Mouse (Mus musculus) hindbrain, postnatal 0 days (tissue): ENCODE measurements around the gene Fam151b. TPM values are rescaled to one million over a fixed set of nuclear protein-coding genes. Genes with fewer than 3 reads are reported as not detected.

Experiments used
- ATAC-seq: fragments of 200-750 bp; cut with Nextera tagmentation; 2 replicates; pipeline ENCODE4 v1.8.0; 2017; ENCODE audit warnings: mild to moderate bottlenecking, moderate TSS enrichment, moderate library complexity
- DNase-seq: peaks from one replicate; pipeline ENCODE4 v3.0.0-alpha.2; 2015; ENCODE audit warnings: low spot score
- H3K27ac ChIP-seq: fragments of 300-500 bp; sonication (generic); 2 replicates; pipeline ENCODE4 v1.5.1; 2014; ENCODE audit warnings: mild to moderate bottlenecking
- H3K27me3 ChIP-seq: fragments of 300-500 bp; sonication (generic); 2 replicates; pipeline ENCODE4 v1.6.1; 2014; ENCODE audit warnings: low read length, mixed read lengths; ENCODE audit not compliant: insufficient read depth
- H3K36me3 ChIP-seq: fragments of 300-500 bp; sonication (generic); 2 replicates; pipeline ENCODE4 v1.6.1; 2014; ENCODE audit warnings: low read length, mixed read lengths; ENCODE audit not compliant: insufficient read depth
- H3K4me1 ChIP-seq: fragments of 300-500 bp; sonication (generic); 2 replicates; pipeline ENCODE4 v1.6.1; 2014; ENCODE audit warnings: antibody characterized with exemption, low read length, mixed read lengths; ENCODE audit not compliant: insufficient read depth
- H3K4me2 ChIP-seq: fragments of 300-500 bp; sonication (generic); 2 replicates; pipeline ENCODE4 v1.6.1; 2014; ENCODE audit warnings: low read depth, mild to moderate bottlenecking, low read length, moderate library complexity, mixed read lengths
- H3K4me3 ChIP-seq: fragments of 300-500 bp; sonication (generic); 2 replicates; pipeline ENCODE4 v1.5.1; 2014; ENCODE audit warnings: low read length
- H3K9ac ChIP-seq: fragments of 300-500 bp; sonication (generic); replicated peaks from 2 replicates; pipeline ENCODE4 v1.6.1; 2014; ENCODE audit warnings: mild to moderate bottlenecking, low read length, moderate library complexity, mixed read lengths
- H3K9me3 ChIP-seq: fragments of 300-500 bp; sonication (generic); 2 replicates; pipeline ENCODE4 v1.6.1; 2016; ENCODE audit warnings: low read length, mixed read lengths
- CTCF ChIP-seq: IDR thresholded peaks from 2 replicates; pipeline ENCODE4 v1.5.1; 2016; ENCODE audit warnings: antibody characterized with exemption, control low read depth, low read depth
- WGBS: fragments of 180-500 bp; shearing (Covaris S2); extraction: QIAGEN DNeasy Blood & Tissue Kit; methylation state at CpG from one replicate; pipeline ENCODE4 v1.1.7; 2014; 5-methylcytosine and 5-hydroxymethylcytosine counted together
- polyA plus RNA-seq: library from polyadenylated mRNA; unstranded; fragments of >200 nt; fragmentation: Nextera tagmentation; extraction: Ambion mirVana; gene quantifications from 2 replicates; pipeline ENCODE4 v1.2.1, GENCODE M21; 2015
- total RNA-seq: library from RNA; depleted of rRNA; stranded (reverse); fragments of >200 nt; gene quantifications from 2 replicates; pipeline ENCODE4 v1.2.3, GENCODE M21; 2014; rRNA removed

Gene Fam151b
- total RNA-seq (4.1 and 10.4 TPM in 2 replicates), polyA plus RNA-seq (0.16 TPM in 1 of 2 replicates, not detected in the other)

- peak within 1 kb of the TSS; percentile 79 for H3K27ac ChIP-seq
- WGBS, result 5% methylated on average over 19 of the region's 19 CpGs
- ATAC-seq (peak; percentile 99), DNase-seq (peak; percentile 98)
- no peaks in the 10 kb centered on the region for H3K27me3 ChIP-seq
- H3K4me1 ChIP-seq, result no peaks in the 10 kb centered on the region
- no peak for TF ChIP-seq CTCF
- peak within 1 kb of the TSS; percentile 47 for H3K9ac ChIP-seq
- peaks cover 5% of the 10 kb centered on the region; the same call in 1 of the 2 replicates for H3K36me3 ChIP-seq
- H3K4me3 ChIP-seq, result peak within 1 kb of the TSS; percentile 36
- peak within 1 kb of the TSS; percentile 58 for H3K4me2 ChIP-seq
- H3K9me3 ChIP-seq, result no peaks in the 10 kb centered on the region
Measured at GRCm38 (mm10) chr13:92483852-92484463, at the start of gene Fam151b. Gene Fam151b, minus strand, starts transcription at chr13:92484015.

- no peak overlapping the region for H3K27ac ChIP-seq
- ATAC-seq, result no peak
- H3K36me3 ChIP-seq, result no peaks in the 10 kb centered on the region
- H3K9me3 ChIP-seq, result no peaks in the 10 kb centered on the region
- 0 out of 2 replicates have a peak, but pooled peaks cover 4% of the 10 kb centered on the region for H3K4me1 ChIP-seq
- no peak overlapping the region for H3K9ac ChIP-seq
- no peak for TF ChIP-seq CTCF
- no peaks in the 10 kb centered on the region for H3K27me3 ChIP-seq
- no peak overlapping the region for H3K4me2 ChIP-seq
- 83% methylated on average over 2 of the region's 2 CpGs for WGBS
- no peak overlapping the region for H3K4me3 ChIP-seq
- DNase-seq, result no peak
Measured at GRCm38 (mm10) chr13:92532216-92532615, 48.4 kb upstream of the Fam151b start.

GRCm38 (mm10) chr13:92531237-92531636 lies 47.4 kb upstream of the Fam151b start:
- H3K27ac ChIP-seq, result peak overlapping the region; percentile 96
- 3% methylated on average over 15 of the region's 15 CpGs for WGBS
- ATAC-seq, result no peak
- 0 out of 2 replicates have a peak, but pooled peaks cover 4% of the 10 kb centered on the region for H3K4me1 ChIP-seq
- no peaks in the 10 kb centered on the region for H3K9me3 ChIP-seq
- no peaks in the 10 kb centered on the region for H3K27me3 ChIP-seq
- no peak for TF ChIP-seq CTCF
- peak overlapping the region; percentile 94 for H3K9ac ChIP-seq
- peak overlapping the region; percentile 84 for H3K4me3 ChIP-seq
- no peak for DNase-seq
- H3K36me3 ChIP-seq, result no peaks in the 10 kb centered on the region
- H3K4me2 ChIP-seq, result peak overlapping the region; percentile 75

- ATAC-seq, result peak; percentile 98
Measured at GRCm38 (mm10) chr13:92530721-92531211, 47.0 kb upstream of the Fam151b start, which contains the start of gene Zfyve16. Gene Zfyve16, minus strand, starts transcription at chr13:92530868.

GRCm38 (mm10) chr13:92529828-92530720 lies 46.3 kb upstream of the Fam151b start:
- DNase-seq, result peak; percentile 58
- H3K27me3 ChIP-seq, result no peaks in the 10 kb centered on the region
- H3K4me1 ChIP-seq, result 0 out of 2 replicates have a peak, but pooled peaks cover 4% of the 10 kb centered on the region
- H3K9me3 ChIP-seq, result no peaks in the 10 kb centered on the region
- no peak for TF ChIP-seq CTCF
- peak overlapping the region; percentile 96 for H3K27ac ChIP-seq
- peak overlapping the region; percentile 84 for H3K4me3 ChIP-seq
- WGBS, result 4% methylated on average over 44 of the region's 47 CpGs
- peak overlapping the region; percentile 94 for H3K9ac ChIP-seq
- peak; percentile 89 for ATAC-seq
- H3K36me3 ChIP-seq, result no peaks in the 10 kb centered on the region
- H3K4me2 ChIP-seq, result peak overlapping the region; percentile 75

More at GRCm38 (mm10) chr13:92530721-92531211, 47.0 kb upstream of the Fam151b start, which contains the start of gene Zfyve16:
- no peaks in the 10 kb centered on the region for H3K27me3 ChIP-seq
- H3K9me3 ChIP-seq, result no peaks in the 10 kb centered on the region
- peak; percentile 98 for DNase-seq
- peak within 1 kb of the TSS; percentile 84 for H3K4me3 ChIP-seq
- peak within 1 kb of the TSS; percentile 75 for H3K4me2 ChIP-seq
- H3K36me3 ChIP-seq, result no peaks in the 10 kb centered on the region
- no peak for TF ChIP-seq CTCF
- peak within 1 kb of the TSS; percentile 96 for H3K27ac ChIP-seq
- peak within 1 kb of the TSS; percentile 94 for H3K9ac ChIP-seq
- WGBS, result 2% methylated on average over 46 of the region's 46 CpGs
- 0 out of 2 replicates have a peak, but pooled peaks cover 4% of the 10 kb centered on the region for H3K4me1 ChIP-seq

GRCm38 (mm10) chr13:92523178-92523813 lies 39.5 kb upstream of the Fam151b start:
- DNase-seq, result no peak
- no peaks in the 10 kb centered on the region for H3K9me3 ChIP-seq
- no peak for ATAC-seq
- H3K4me2 ChIP-seq, result no peak overlapping the region
- TF ChIP-seq CTCF, result no peak
- no peaks in the 10 kb centered on the region for H3K4me1 ChIP-seq
- H3K27ac ChIP-seq, result no peak overlapping the region
- H3K36me3 ChIP-seq, result peaks cover 23% of the 10 kb centered on the region
- H3K4me3 ChIP-seq, result no peak overlapping the region
- H3K27me3 ChIP-seq, result no peaks in the 10 kb centered on the region
- WGBS, result 93% methylated on average over 5 of the region's 5 CpGs
- H3K9ac ChIP-seq, result no peak overlapping the region
